ENCODE assay signal across 10 mouse cellular contexts in the genomic region with DNA sequence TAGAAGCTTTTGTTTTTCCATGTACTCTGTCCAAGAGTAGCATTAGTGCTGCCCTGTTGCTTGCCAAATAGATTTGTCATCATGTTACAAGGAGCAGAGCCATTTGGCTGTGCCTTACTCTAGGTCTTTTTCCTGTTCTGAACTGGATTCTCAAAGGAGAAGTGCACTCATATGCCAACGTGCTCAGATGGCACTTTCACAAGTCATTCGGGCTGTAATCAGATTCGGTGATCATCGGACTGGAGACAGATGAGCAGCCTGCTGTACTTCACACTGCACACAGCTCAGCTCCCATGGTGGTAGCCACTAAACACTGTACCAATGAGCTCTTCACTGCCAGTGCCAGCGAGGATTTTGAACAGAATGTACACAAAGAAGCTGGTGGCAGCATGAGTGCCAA.
A peak's percentile ranks its signal among the peaks of the same experiment; 100 is the strongest.
DNase-seq lines count a peak whose midpoint lies in the region; ATAC-seq and TF ChIP-seq lines count a peak whose summit lies in the region.
"Had no signal": no experiment of that assay in that cellular context is flagged by ENCODE, and none has a peak within 500 bp of the region (broad histone marks: within the 10 kb centered on the region; RNA-seq: fewer than 3 reads in every experiment).

No protein-coding gene starts in this region.

- H3K36me3 ChIP-seq in intestine, postnatal 0 days (ENCODE audit: control insufficient read depth, insufficient read depth) = no peaks in the 10 kb centered on the region

- peak; percentile 1 for DNase-seq in cerebellum, adult 11-12 months
- DNase-seq in cerebellum, adult 11 months = no peak
- peak; percentile 33 to 36 for DNase-seq in layer of hippocampus, postnatal 10 days (ENCODE audit: low spot score in 2 of 2)
- no peak for DNase-seq in layer of hippocampus, postnatal 25 days (ENCODE audit: extremely low spot score in 1 of 2, low spot score in 1 of 2)
- DNase-seq in brain, embryonic 14.5 days (ENCODE audit: low read depth) = peak; percentile 91
- peak; percentile 2 for DNase-seq in gonadal fat pad, adult 2 months (ENCODE audit: low read depth)
- no peak for DNase-seq in urinary bladder, postnatal 36 days (ENCODE audit: low spot score in 2 of 2)
- DNase-seq: kidney, postnatal 14 days; liver, postnatal 0 days had no signal

- peaks cover 2% of the 10 kb centered on the region; the same call in 1 of the 2 replicates for H3K9me3 ChIP-seq in intestine, postnatal 0 days (ENCODE audit: control insufficient read depth)

- TF ChIP-seq POLR2A in brain, embryonic 14.5 days (IDR thresholded peaks at IDR 0.05; ENCODE audit: borderline replicate concordance, extremely low read depth, insufficient read depth, insufficient read length, poor library complexity, severe bottlenecking) = no peak

- no peaks in the 10 kb centered on the region for H3K27me3 ChIP-seq in intestine, postnatal 0 days (replicated peaks; ENCODE audit: control insufficient read depth, insufficient read depth, low read length)

- H3K27ac ChIP-seq in intestine, postnatal 0 days (ENCODE audit: low read depth, low read length) = no peak overlapping the region

- no peak for TF ChIP-seq CTCF in brain, embryonic 14.5 days (IDR thresholded peaks at IDR 0.05; ENCODE audit: borderline replicate concordance, extremely low read depth, insufficient read depth, insufficient read length)
- no peak for TF ChIP-seq CTCF in intestine, postnatal 0 days (IDR thresholded peaks at IDR 0.05; ENCODE audit: low read depth)

- ATAC-seq in intestine, postnatal 0 days = no peak
- ATAC-seq: liver, postnatal 0 days had no signal

- H3K4me3 ChIP-seq in intestine, postnatal 0 days (ENCODE audit: low read depth, low read length) = no peak overlapping the region

- H3K4me1 ChIP-seq in intestine, postnatal 0 days (replicated peaks; ENCODE audit: control insufficient read depth, insufficient read depth, low read length) = no peaks in the 10 kb centered on the region

- no peak overlapping the region for H3K4me2 ChIP-seq in intestine, postnatal 0 days (replicated peaks; ENCODE audit: low read depth)

- H3K9ac ChIP-seq in intestine, postnatal 0 days (ENCODE audit: low read depth, low read length) = no peak overlapping the region
- H3K9ac ChIP-seq: liver, postnatal 0 days had no signal

- WGBS in intestine, postnatal 0 days = 81% methylated on average over 5 of the region's 5 CpGs

Comparison
In these comparisons a context has a peak if more than half of its experiments do, and no peak if none do; other contexts are left out.
1. DNase-seq: peak in cerebellum, adult 11-12 months (single experiment), layer of hippocampus, postnatal 10 days (2 of 2), brain, embryonic 14.5 days (single experiment) and gonadal fat pad, adult 2 months (single experiment); none in cerebellum, adult 11 months (single experiment), layer of hippocampus, postnatal 25 days (0 of 2) and urinary bladder, postnatal 36 days (0 of 2).